ENCODE assay signal across 9 mouse cellular contexts in genomic region chr15:82929595-82929994, GRCm38 (mm10). TPM values are rescaled to one million over a fixed set of nuclear protein-coding genes. Genes with fewer than 3 reads are reported as not detected.
A peak's percentile ranks its signal among the peaks of the same experiment; 100 is the strongest.
DNase-seq lines count a peak whose midpoint lies in the region; ATAC-seq and TF ChIP-seq lines count a peak whose summit lies in the region.
"Had no signal": no experiment of that assay in that cellular context is flagged by ENCODE, and none has a peak within 500 bp of the region (broad histone marks: within the 10 kb centered on the region; RNA-seq: fewer than 3 reads in every experiment).

No protein-coding gene starts in this region.

- H3K27me3 ChIP-seq in neural tube, embryonic 13.5 days = peaks cover 52% of the 10 kb centered on the region
- H3K27me3 ChIP-seq in forebrain, postnatal 0 days (ENCODE audit: insufficient read depth, low read length) = no peaks in the 10 kb centered on the region
- H3K27me3 ChIP-seq in small intestine, adult 2 months (ENCODE audit: control insufficient read depth, insufficient read depth, low read length) = 0 out of 2 replicates have a peak, but pooled peaks cover 3% of the 10 kb centered on the region

- DNase-seq in gastrocnemius, adult 2 months = peak; percentile 27
- no peak for DNase-seq in gastrocnemius, postnatal 4 days (ENCODE audit: low spot score in 2 of 2)
- DNase-seq in neural tube, embryonic 10.5 days (ENCODE audit: extremely low spot score, low spot score) = no peak
- DNase-seq in forebrain, postnatal 0 days = peak; percentile 73
- no peak for DNase-seq in heart, postnatal 4 days
- no peak for DNase-seq in left cerebral cortex, adult 8-10 months (ENCODE audit: low spot score in 2 of 2)
- DNase-seq: kidney, adult 8-10 months had no signal

- no peak for TF ChIP-seq POLR2A in small intestine, adult 2 months (IDR thresholded peaks at IDR 0.05; ENCODE audit: low read depth, low read length)

- WGBS in neural tube, embryonic 13.5 days = 19% methylated on average over 9 of the region's 9 CpGs
- 16% methylated on average over 9 of the region's 9 CpGs for WGBS in forebrain, postnatal 0 days
- 32% methylated on average over 9 of the region's 9 CpGs for WGBS in small intestine, adult 2 months

- no peak for ATAC-seq in neural tube, embryonic 13.5 days (ENCODE audit: low read depth)
- ATAC-seq in forebrain, postnatal 0 days = peak; percentile 59

- TF ChIP-seq CTCF in gastrocnemius, adult 2 months (IDR thresholded peaks at IDR 0.05) = no peak
- no peak for TF ChIP-seq CTCF in forebrain, postnatal 0 days (IDR thresholded peaks at IDR 0.05; ENCODE audit: low read depth)
- no peak for TF ChIP-seq CTCF in small intestine, adult 2 months (IDR thresholded peaks at IDR 0.05; ENCODE audit: extremely low read depth, insufficient read length, insufficient replicate concordance, low read depth, low read length)

- no peak overlapping the region for H3K27ac ChIP-seq in gastrocnemius, adult 2 months
- H3K27ac ChIP-seq in neural tube, embryonic 13.5 days (replicated peaks) = peak overlapping the region; percentile 77
- H3K27ac ChIP-seq in forebrain, postnatal 0 days (ENCODE audit: low read depth, low read length) = peak overlapping the region; percentile 79
- no peak overlapping the region for H3K27ac ChIP-seq in small intestine, adult 2 months (ENCODE audit: insufficient read depth, low read depth, low read length)

- H3K4me3 ChIP-seq in gastrocnemius, adult 2 months = no peak overlapping the region
- H3K4me3 ChIP-seq in neural tube, embryonic 13.5 days = no peak overlapping the region
- H3K4me3 ChIP-seq in forebrain, postnatal 0 days (ENCODE audit: low read depth, low read length) = no peak overlapping the region
- peak overlapping the region; percentile 21; the same call in 1 of the 2 replicates for H3K4me3 ChIP-seq in small intestine, adult 2 months (ENCODE audit: low read depth, low read length)

- H3K36me3 ChIP-seq in neural tube, embryonic 13.5 days = no peaks in the 10 kb centered on the region
- H3K36me3 ChIP-seq in forebrain, postnatal 0 days (ENCODE audit: insufficient read depth) = no peaks in the 10 kb centered on the region
- H3K36me3 ChIP-seq in small intestine, adult 2 months (ENCODE audit: control insufficient read depth, insufficient read depth, low read length) = no peaks in the 10 kb centered on the region

- no peaks in the 10 kb centered on the region for H3K9me3 ChIP-seq in neural tube, embryonic 13.5 days
- H3K9me3 ChIP-seq in forebrain, postnatal 0 days (ENCODE audit: low read length) = no peaks in the 10 kb centered on the region

- H3K9ac ChIP-seq in neural tube, embryonic 13.5 days = 0 out of 2 replicates have a peak overlapping the region, but pooled peaks have one; percentile 6
- H3K9ac ChIP-seq in forebrain, postnatal 0 days = 0 out of 2 replicates have a peak overlapping the region, but pooled peaks have one; percentile 28

- H3K4me1 ChIP-seq in neural tube, embryonic 13.5 days (replicated peaks) = peaks cover 88% of the 10 kb centered on the region
- peaks cover 45% of the 10 kb centered on the region for H3K4me1 ChIP-seq in forebrain, postnatal 0 days (ENCODE audit: insufficient read depth)
- H3K4me1 ChIP-seq in small intestine, adult 2 months (ENCODE audit: control insufficient read depth, insufficient read depth, insufficient read length, low read length) = peaks cover 27% of the 10 kb centered on the region

- intact Hi-C loops in gastrocnemius, adult 2 months (cut with DNase I) = no loop called here

- 0 out of 2 replicates have a peak overlapping the region, but pooled peaks have one; percentile 0 for H3K4me2 ChIP-seq in neural tube, embryonic 13.5 days
- 0 out of 2 replicates have a peak overlapping the region, but pooled peaks have one; percentile 13 for H3K4me2 ChIP-seq in forebrain, postnatal 0 days (ENCODE audit: low read depth)

RNA-seq across cellular contexts. Expression of gene Tcf20, which starts 58.1 kb away (rescaled TPM):
- total RNA-seq in gastrocnemius, adult 2 months (2021) = 10 to 100 TPM; 28.9 to 33.6 TPM
- 10 to 100 TPM; 51.0 to 58.8 TPM for total RNA-seq in gastrocnemius, postnatal 4 days (2021)
- 11.8 and 12.7 TPM in 2 replicates for polyA plus RNA-seq in neural tube, embryonic 13.5 days (2015; fragmentation: Nextera tagmentation; extraction: Ambion mirVana)
- total RNA-seq in forebrain, postnatal 0 days (2014; rRNA removed) = 120 and 150 TPM in 2 replicates
- 10.3 and 12.2 TPM in 2 replicates for polyA plus RNA-seq in forebrain, postnatal 0 days (2015; fragmentation: Nextera tagmentation; extraction: Ambion mirVana)
- 8.3 and 20.0 TPM in 2 replicates for polyA plus RNA-seq in small intestine, adult 2 months (2012; rRNA removed)
- 10 to 100 TPM; 71.1 to 78.7 TPM for total RNA-seq in heart, postnatal 4 days (2021)
- 100 to 1,000 TPM; 229 to 258 (median 236) TPM for total RNA-seq in left cerebral cortex, adult 8-10 months (2022)

Comparison
In these comparisons a context has a peak if more than half of its experiments do, and no peak if none do; other contexts are left out.
1. DNase-seq: peak in gastrocnemius, adult 2 months (single experiment) and forebrain, postnatal 0 days (single experiment); none in gastrocnemius, postnatal 4 days (0 of 2), neural tube, embryonic 10.5 days (single experiment), heart, postnatal 4 days (single experiment) and left cerebral cortex, adult 8-10 months (0 of 2).
2. H3K27ac ChIP-seq: peak in neural tube, embryonic 13.5 days (single experiment) and forebrain, postnatal 0 days (single experiment); none in gastrocnemius, adult 2 months (single experiment) and small intestine, adult 2 months (single experiment).